Mouse (Mus musculus): Measurements from ENCODE around the gene Plch2. TPM values are rescaled to one million over a fixed set of nuclear protein-coding genes. Genes with fewer than 3 reads are reported as not detected.

The Plch2 gene
- total RNA-seq, 1 experiment from 2014 or later: 1.0 TPM

DNA sequence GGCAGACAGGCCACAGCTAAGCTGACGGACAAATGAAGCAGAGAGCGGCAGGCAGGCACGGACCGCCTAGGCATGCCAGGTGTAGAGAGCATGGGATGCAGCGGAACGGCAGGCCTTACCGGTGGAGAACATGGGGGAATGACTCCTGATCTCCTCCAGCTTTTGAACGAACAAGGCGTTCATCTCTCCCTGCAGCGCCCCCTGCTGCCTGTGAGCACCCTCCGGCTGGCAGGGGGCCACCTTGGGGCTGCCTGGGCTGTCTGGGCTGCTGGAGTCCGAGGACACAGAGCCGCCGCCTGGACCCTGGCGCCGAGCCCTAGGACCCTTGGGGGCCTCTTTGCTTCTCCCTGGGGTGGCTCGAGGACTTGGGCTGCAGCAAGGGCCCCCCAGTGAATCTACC, 70.5 kb downstream of the Plch2 start:
- peak; percentile 87 for DNase-seq

- DNase-seq: no peak
These were observed 71.3 kb downstream of the Plch2 start for GRCm38 (mm10) chr4:154985151-154985777.

DNA sequence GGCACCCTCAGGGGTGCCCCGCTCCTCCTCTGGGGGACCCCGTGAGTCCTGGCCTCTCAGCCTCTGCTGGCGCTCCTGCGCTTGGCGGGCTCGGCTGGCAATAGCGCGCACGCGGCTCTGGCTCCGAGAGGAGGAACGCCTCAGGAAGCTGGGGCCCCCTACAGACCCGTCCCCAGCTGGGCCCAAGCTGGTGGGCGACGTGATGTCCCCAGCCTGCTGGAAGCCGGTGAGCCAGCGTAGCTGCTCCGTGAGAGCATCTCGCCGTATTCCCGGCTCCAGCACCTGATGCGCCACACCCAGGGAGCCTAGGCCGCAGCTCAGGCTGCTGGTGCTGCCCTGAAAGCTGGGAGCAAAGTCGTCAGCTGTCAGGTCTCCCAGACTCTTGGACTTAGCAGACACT, 72.8 kb downstream of the Plch2 start:
- no peak for DNase-seq

DNA sequence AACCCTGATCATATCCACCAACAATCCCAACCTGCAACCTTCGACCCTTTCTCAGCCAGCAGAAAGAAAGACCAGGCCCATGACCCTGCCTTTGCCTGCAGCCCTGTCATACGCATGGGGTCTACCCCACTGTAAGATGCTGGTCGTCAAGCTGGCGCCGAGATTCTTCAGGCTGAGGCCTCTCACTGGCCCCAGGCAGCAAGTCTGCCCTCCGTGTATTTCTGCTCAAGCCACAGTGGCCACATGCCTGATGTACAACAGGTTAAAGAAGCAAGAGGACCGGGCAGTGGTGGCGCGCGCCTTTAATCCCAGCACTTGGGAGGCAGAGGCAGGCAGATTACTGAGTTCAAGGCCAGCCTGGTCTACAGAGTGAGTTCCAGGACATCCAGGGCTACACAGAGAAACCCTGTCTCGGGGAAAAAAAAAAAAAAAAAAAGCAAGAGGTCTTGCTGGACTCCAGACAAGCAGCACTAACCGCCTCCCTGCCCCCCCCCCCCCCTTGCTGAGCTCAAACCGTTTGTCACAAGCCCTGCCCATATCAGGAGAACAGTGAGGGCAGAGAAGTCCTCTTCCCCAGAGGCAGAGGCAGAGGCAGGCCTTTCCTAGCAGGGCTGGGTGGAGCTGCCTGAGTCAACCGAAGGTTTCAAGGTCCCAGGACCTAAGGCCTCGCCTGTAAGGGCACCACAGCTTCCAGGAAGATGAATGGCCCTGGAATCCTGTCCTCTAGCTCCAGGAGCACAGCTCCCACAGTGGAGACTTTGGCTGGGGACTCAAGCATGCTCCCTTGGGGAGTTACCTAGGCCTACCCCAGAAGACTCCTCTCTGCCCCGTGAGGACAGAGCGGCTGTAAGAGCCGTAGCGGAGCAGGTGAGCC, 74.1 kb downstream of the Plch2 start:
- peak; percentile 59 for DNase-seq

DNA sequence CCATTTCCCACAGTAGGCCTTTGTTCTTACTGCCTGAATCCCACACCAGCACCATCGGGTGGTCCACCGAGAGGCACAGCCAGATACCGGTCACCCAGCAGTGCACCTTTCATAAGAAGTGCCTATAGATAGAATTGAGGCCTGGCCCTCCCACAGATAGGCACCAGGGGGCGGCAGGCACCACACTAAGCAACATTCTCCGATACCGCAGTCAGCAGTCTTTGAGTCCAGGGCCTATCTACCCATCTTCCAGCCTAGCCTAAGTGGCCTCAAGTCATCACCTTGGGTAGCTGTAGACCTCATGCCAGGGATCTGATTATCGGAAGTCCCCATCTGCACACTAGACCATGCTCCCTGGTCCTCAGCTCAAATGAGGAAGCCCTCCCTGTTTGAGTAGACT, 75.1 kb downstream of the Plch2 start:
- peak; percentile 66 for DNase-seq

- no peak for DNase-seq
These were observed 75.5 kb downstream of the Plch2 start for GRCm38 (mm10) chr4:154981076-154981475.

DNA sequence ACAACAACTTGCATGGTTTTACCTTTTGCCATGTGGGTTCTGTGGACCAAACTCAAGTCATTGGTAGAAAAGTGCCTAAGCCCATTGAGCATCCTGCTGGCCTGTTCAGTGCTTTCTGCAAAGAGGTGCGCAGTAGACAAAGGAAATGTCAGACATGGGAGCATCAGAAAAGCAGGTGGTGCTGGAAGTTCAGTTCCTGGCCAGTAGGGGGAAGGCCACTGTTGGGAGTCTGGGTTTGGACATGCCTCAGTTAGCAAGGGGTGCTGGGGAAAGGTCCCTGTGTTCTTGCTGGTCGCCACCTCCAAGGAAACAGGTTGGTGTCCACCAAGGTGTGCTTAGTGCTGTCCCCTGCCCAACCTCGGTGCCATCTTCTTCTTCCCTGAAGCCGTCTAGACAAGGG, 76.5 kb downstream of the Plch2 start:
- DNase-seq: no peak

GRCm38 (mm10) chr4:154974163-154974611, 82.4 kb downstream of the Plch2 start:
- DNase-seq: no peak

DNA sequence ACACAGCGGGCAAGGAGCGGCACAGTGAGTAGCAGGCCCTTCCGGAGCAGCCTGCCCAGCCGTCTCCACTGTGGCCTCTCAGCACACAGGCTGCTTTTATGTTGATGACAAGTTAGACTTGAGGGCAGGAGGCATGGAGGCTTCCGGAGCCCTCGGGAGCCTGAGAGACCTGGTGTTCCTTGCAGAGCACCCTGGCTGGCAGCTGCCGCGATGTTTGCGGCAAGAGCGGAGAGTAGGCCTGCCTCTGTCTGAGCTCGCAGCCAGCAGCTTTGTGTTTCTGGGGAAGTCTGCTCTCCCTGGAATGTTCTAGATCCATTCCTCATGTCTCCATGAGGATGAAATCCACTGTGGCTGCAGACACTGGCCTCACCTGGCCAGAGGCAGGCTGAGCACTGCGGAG, 84.0 kb downstream of the Plch2 start:
- DNase-seq: no peak

DNA sequence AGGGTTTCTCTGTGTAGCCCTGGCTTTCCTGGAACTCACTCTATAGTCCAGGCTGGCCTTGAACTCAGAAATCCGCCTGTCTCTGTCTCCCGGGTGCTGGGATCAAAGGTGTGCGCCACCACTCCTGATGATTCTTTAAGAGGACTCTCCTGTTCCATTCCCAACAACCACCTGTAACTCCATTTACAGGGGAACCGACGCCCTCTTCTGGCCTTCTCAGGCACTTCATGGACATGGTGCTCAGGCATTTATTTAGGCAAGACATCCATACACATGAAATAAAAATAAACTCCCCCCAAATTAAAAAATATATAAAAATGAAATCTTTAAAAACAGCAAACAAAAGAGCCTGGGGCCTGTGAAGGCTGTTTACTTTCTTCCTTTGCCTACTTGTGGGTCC, 89.4 kb downstream of the Plch2 start:
- DNase-seq: peak; percentile 38

GRCm38 (mm10) chr4:154965856-154966255, 90.7 kb downstream of the Plch2 start:
- DNase-seq: no peak

GRCm38 (mm10) chr4:154964581-154965235, 91.9 kb downstream of the Plch2 start:
- DNase-seq: no peak

DNA sequence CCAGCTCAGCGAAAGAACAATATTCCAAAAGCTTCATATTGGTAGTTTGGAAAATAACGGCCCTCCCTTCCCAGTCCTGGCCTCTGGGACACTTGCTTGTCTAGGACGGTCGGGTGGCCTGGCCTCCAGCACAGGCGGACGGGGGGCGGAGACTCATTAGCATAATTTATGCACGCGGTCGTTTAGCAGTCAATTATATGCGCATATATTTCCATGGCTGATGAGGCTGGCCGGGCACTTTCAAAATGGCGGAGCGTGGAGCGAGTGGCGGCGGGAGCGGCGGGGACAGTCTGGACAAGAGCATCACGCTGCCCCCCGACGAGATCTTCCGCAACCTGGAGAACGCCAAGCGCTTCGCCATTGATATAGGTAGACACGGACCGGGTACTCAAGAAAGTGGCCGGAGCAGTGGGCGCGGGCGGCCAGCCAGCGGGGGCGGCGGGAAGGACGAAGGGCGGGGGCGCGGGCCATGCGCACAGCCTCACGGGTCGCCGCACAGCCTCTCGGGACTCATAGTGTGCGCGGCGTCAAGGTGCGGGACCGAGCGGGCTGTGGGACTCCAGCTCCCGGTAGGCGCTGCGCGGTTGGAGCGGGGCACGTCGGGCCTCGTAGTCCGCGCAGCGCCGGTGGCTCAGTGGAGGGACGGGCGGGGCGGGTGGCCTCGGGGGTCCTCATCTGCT, 92.5 kb downstream of the Plch2 start, which contains the start of gene Pank4:
Pank4 (plus strand) TSS at position 223 of the 680 bp plus-strand sequence.
- peak; percentile 89 for DNase-seq

DNA sequence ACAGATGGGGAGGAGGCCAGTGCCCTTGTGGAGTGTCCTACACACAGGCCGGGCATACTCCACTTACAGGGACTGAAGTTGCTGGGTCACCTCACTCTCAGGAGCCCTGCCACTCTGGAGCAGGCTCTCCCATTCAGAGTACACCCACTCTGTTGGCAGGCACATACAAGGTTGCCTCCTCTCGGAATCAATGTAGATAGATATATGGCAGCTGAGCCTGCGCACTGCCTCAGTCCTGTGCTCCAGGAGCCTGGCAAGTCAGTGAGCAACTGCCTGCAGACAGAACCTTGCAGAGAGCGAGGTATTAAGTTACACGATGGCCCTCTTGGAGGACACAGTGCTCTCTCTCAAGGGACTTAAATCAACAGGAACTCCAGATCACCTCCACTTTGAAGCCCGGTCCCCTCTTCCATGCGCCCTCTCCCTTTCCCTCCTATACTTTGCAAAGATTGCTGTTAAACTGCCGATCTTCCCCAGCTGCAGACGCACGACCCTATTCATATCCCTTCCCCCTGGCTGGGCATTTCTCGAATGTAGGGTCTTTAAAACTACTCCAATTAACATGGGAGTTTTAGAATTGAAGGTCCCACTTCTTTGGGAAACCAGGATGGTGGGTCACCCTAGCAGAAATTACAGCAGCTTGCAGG, 93.3 kb downstream of the Plch2 start:
- no peak for DNase-seq

- no peak for DNase-seq
These were observed 93.9 kb downstream of the Plch2 start for GRCm38 (mm10) chr4:154962683-154963082.

DNA sequence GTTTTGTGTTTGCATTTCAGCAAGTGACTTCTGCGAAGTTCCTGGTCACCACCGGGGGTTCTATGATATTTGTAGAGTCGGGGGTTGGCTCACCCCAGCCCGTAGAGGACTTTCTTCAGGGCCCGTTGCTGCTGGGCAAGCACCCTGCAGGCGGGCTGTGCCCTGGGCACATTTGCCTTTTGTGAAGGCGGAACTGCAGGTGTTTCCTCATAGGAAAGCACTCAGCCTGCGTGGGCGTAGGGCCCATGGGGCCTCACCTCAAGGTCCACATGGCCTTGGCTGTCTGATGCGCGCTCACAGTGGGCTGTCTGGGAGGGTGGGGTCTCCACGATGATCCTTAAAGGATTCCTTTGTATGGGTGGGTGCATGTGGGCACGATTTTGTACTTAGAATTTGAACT, 94.7 kb downstream of the Plch2 start:
- no peak for DNase-seq

GRCm38 (mm10) chr4:154961226-154961738, 95.3 kb downstream of the Plch2 start:
- peak; percentile 46 for DNase-seq

GRCm38 (mm10) chr4:154960690-154961225, 95.8 kb downstream of the Plch2 start, which contains the start of gene Hes5:
Hes5 (plus strand) TSS chr4:154960923.
- no peak for DNase-seq

GRCm38 (mm10) chr4:154960021-154960689, 96.4 kb downstream of the Plch2 start:
- DNase-seq: no peak

GRCm38 (mm10) chr4:154958621-154959020, 98.0 kb downstream of the Plch2 start:
- no peak for DNase-seq

- DNase-seq: no peak
These were observed 98.4 kb downstream of the Plch2 start for GRCm38 (mm10) chr4:154958171-154958570.

All from adrenal gland, postnatal 25 days (tissue).